16 mouse cellular contexts compared by ENCODE assay signal in the genomic region with DNA sequence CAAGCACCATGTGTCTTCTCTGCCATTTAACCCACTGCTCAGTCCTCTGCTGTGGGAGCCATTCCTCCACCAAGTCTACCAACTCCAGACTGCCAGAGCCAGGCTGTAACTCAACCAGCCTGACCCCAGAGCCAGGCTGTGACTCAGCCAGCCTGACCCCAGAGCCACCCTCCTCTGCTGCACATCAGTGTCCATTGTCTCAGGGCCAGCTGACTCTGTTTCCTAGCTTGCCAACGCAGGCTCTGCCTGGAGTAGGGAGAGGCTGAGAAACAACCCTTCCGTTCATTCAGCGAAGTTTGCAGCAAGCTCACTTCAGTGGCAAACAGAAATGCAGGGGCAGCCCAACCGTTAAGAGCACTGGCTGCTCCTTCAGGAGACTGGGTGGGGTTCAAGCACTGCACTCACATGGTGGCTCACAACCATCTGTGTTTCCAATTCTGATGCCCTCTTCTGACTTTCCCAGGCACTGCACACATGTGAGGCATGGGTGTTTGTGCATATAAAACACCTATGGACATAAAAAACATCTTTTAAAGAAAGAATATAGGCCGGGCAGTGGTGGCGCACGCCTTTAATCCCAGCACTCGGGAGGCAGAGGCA. TPM values are rescaled to one million over a fixed set of nuclear protein-coding genes. Genes with fewer than 3 reads are reported as not detected.
DNase-seq lines count a peak whose midpoint lies in the region; ATAC-seq lines count a peak whose summit lies in the region.
"Had no signal": no experiment of that assay in that cellular context is flagged by ENCODE, and none has a peak within 500 bp of the region (broad histone marks: within the 10 kb centered on the region; RNA-seq: fewer than 3 reads in every experiment).

No protein-coding gene starts in this region.

- H3K9ac ChIP-seq in liver, embryonic 11.5 days (ENCODE audit: low read depth, low read length), result 0 out of 2 replicates have a peak overlapping the region, but pooled peaks have one; percentile 9
- no peak overlapping the region for H3K9ac ChIP-seq in stomach, embryonic 16.5 days (ENCODE audit: low read length)
- no peak overlapping the region for H3K9ac ChIP-seq in hindbrain, embryonic 16.5 days (ENCODE audit: low read depth, low read length)
- H3K9ac ChIP-seq: hindbrain, embryonic 12.5 days; neural tube, embryonic 12.5 days had no signal

- H3K4me2 ChIP-seq in liver, embryonic 11.5 days, result no peak overlapping the region
- no peak overlapping the region for H3K4me2 ChIP-seq in stomach, embryonic 16.5 days (ENCODE audit: low read depth, low read length)
- no peak overlapping the region for H3K4me2 ChIP-seq in hindbrain, embryonic 16.5 days (ENCODE audit: low read length)
- H3K4me2 ChIP-seq: hindbrain, embryonic 12.5 days; neural tube, embryonic 12.5 days had no signal

- no peaks in the 10 kb centered on the region for H3K36me3 ChIP-seq in liver, embryonic 11.5 days (ENCODE audit: control insufficient read depth, insufficient read depth, low read length)
- H3K36me3 ChIP-seq in stomach, embryonic 16.5 days (ENCODE audit: control insufficient read depth, insufficient read depth, low read length), result no peaks in the 10 kb centered on the region
- H3K36me3 ChIP-seq in hindbrain, embryonic 16.5 days (ENCODE audit: control insufficient read depth, insufficient read depth, low read length), result no peaks in the 10 kb centered on the region
- H3K36me3 ChIP-seq: hindbrain, embryonic 12.5 days; neural tube, embryonic 12.5 days had no signal

- H3K4me3 ChIP-seq in liver, embryonic 11.5 days (ENCODE audit: low read depth, low read length), result no peak overlapping the region
- H3K4me3 ChIP-seq in stomach, embryonic 16.5 days (replicated peaks; ENCODE audit: low read length), result no peak overlapping the region
- no peak overlapping the region for H3K4me3 ChIP-seq in hindbrain, embryonic 16.5 days (ENCODE audit: low read length)
- H3K4me3 ChIP-seq: erythroblast, embryonic 14.5 days; hindbrain, embryonic 12.5 days; megakaryocyte, embryonic 14.5 days; neural tube, embryonic 12.5 days had no signal

- no peaks in the 10 kb centered on the region for H3K27me3 ChIP-seq in liver, embryonic 11.5 days (replicated peaks; ENCODE audit: control insufficient read depth, insufficient read depth, low read length)
- H3K27me3 ChIP-seq in stomach, embryonic 16.5 days (ENCODE audit: control insufficient read depth, insufficient read depth, low read length), result no peaks in the 10 kb centered on the region
- H3K27me3 ChIP-seq in hindbrain, embryonic 16.5 days (replicated peaks; ENCODE audit: control insufficient read depth, insufficient read depth, low read length), result no peaks in the 10 kb centered on the region
- H3K27me3 ChIP-seq: hindbrain, embryonic 12.5 days; neural tube, embryonic 12.5 days had no signal

- no peak overlapping the region for H3K27ac ChIP-seq in liver, embryonic 11.5 days (ENCODE audit: low read depth, low read length)
- no peak overlapping the region for H3K27ac ChIP-seq in stomach, embryonic 16.5 days (ENCODE audit: low read length)
- H3K27ac ChIP-seq in hindbrain, embryonic 16.5 days (ENCODE audit: low read depth, low read length), result no peak overlapping the region
- H3K27ac ChIP-seq: hindbrain, embryonic 12.5 days; neural tube, embryonic 12.5 days had no signal

- ATAC-seq in liver, embryonic 11.5 days (replicated peaks; ENCODE audit: low FRiP score), result no peak
- 0 out of 2 replicates have a peak, but pooled peaks have one; percentile 25 for ATAC-seq in stomach, embryonic 16.5 days (ENCODE audit: insufficient read depth, low FRiP score)
- ATAC-seq in hindbrain, embryonic 16.5 days, result no peak

- WGBS in liver, embryonic 11.5 days, result 74% methylated on average over 8 of the region's 8 CpGs
- 71% methylated on average over 8 of the region's 8 CpGs for WGBS in stomach, embryonic 16.5 days
- WGBS in hindbrain, embryonic 16.5 days, result 80% methylated on average over 8 of the region's 8 CpGs

- no peaks in the 10 kb centered on the region for H3K9me3 ChIP-seq in liver, embryonic 11.5 days (ENCODE audit: control insufficient read depth, low read length)
- no peaks in the 10 kb centered on the region for H3K9me3 ChIP-seq in stomach, embryonic 16.5 days (replicated peaks; ENCODE audit: control insufficient read depth, low read length)
- no peaks in the 10 kb centered on the region for H3K9me3 ChIP-seq in hindbrain, embryonic 16.5 days (ENCODE audit: control insufficient read depth, low read length)
- H3K9me3 ChIP-seq: hindbrain, embryonic 12.5 days; megakaryocyte, embryonic 14.5 days; neural tube, embryonic 12.5 days had no signal

- DNase-seq in adrenal gland, postnatal 36 days, result peak; percentile 40 to 50
- DNase-seq in adrenal gland, adult 18-20 months (ENCODE audit: low spot score in 2 of 2), result no peak
- DNase-seq in liver, embryonic 11.5 days (ENCODE audit: low spot score), result no peak
- no peak for DNase-seq in liver
- DNase-seq in Muller cell, postnatal 12 days (ENCODE audit: inconsistent ontology term), result peak; percentile 75
- no peak for DNase-seq in right cerebral cortex, postnatal 10 days (ENCODE audit: low spot score in 2 of 2)
- DNase-seq: cerebellum, adult 2 months; gastrocnemius, postnatal 36 days; kidney, adult 2 months; left cerebral cortex, postnatal 4 days had no signal

- H3K4me1 ChIP-seq in liver, embryonic 11.5 days (replicated peaks; ENCODE audit: control insufficient read depth, insufficient read depth, low read length), result peaks cover 7% of the 10 kb centered on the region
- 0 out of 2 replicates have a peak, but pooled peaks cover 6% of the 10 kb centered on the region for H3K4me1 ChIP-seq in stomach, embryonic 16.5 days (ENCODE audit: control insufficient read depth, insufficient read depth, low read length)
- H3K4me1 ChIP-seq in hindbrain, embryonic 16.5 days (ENCODE audit: control insufficient read depth, insufficient read depth, low read depth, low read length), result peaks cover 6% of the 10 kb centered on the region; the same call in 1 of the 2 replicates
- H3K4me1 ChIP-seq: neural tube, embryonic 12.5 days had no signal

RNA-seq across cellular contexts. Expression of a gene that starts 6.7 kb away (rescaled TPM):
- 10 to 100 TPM; 11.1 to 12.1 TPM for total RNA-seq in adrenal gland, postnatal 36 days (2021)
- 10 to 100 TPM; 12.3 to 12.4 TPM for total RNA-seq in adrenal gland, adult 18-20 months (2021)
- polyA plus RNA-seq in liver, embryonic 11.5 days (2014; fragmentation: Nextera tagmentation; extraction: Ambion mirVana), result 7.0 and 8.3 TPM in 2 replicates
- polyA plus RNA-seq in stomach, embryonic 16.5 days (2015; fragmentation: Nextera tagmentation; extraction: Ambion mirVana), result 9.5 and 10.8 TPM in 2 replicates
- polyA plus RNA-seq in hindbrain, embryonic 16.5 days (2015; fragmentation: Nextera tagmentation; extraction: Ambion mirVana), result 92.7 and 101 TPM in 2 replicates

RNA-seq across cellular contexts. Expression of a gene that starts 13.4 kb away (rescaled TPM):
- 1 to 10 TPM; 1.0 to 1.5 TPM for total RNA-seq in adrenal gland, postnatal 36 days (2021)
- total RNA-seq in adrenal gland, adult 18-20 months (2021), result 1 to 10 TPM; 1.7 to 2.2 TPM
- polyA plus RNA-seq in liver, embryonic 11.5 days (2014; fragmentation: Nextera tagmentation; extraction: Ambion mirVana), result not detected in 2 replicates
- polyA plus RNA-seq in stomach, embryonic 16.5 days (2015; fragmentation: Nextera tagmentation; extraction: Ambion mirVana), result 0.13 TPM in 1 of 2 replicates, not detected in the other
- polyA plus RNA-seq in hindbrain, embryonic 16.5 days (2015; fragmentation: Nextera tagmentation; extraction: Ambion mirVana), result 0.15 TPM in 1 of 2 replicates, not detected in the other

RNA-seq across cellular contexts. Expression of a gene that starts 26.8 kb away (rescaled TPM):
- 100 to 1,000 TPM; 659 to 740 TPM for total RNA-seq in adrenal gland, postnatal 36 days (2021)
- total RNA-seq in adrenal gland, adult 18-20 months (2021), result 100 to 1,000 TPM; 689 to 693 TPM
- 2,498 and 2,516 TPM in 2 replicates for polyA plus RNA-seq in liver, embryonic 11.5 days (2014; fragmentation: Nextera tagmentation; extraction: Ambion mirVana)
- 2,233 and 2,288 TPM in 2 replicates for polyA plus RNA-seq in stomach, embryonic 16.5 days (2015; fragmentation: Nextera tagmentation; extraction: Ambion mirVana)
- 3,487 and 3,609 TPM in 2 replicates for polyA plus RNA-seq in hindbrain, embryonic 16.5 days (2015; fragmentation: Nextera tagmentation; extraction: Ambion mirVana)

RNA-seq across cellular contexts. Expression of a gene that starts 28.8 kb away (rescaled TPM):
- total RNA-seq in adrenal gland, postnatal 36 days (2021), result 10 to 100 TPM; 23.1 to 30.7 TPM
- total RNA-seq in adrenal gland, adult 18-20 months (2021), result 10 to 100 TPM; 25.1 to 35.8 TPM
- 28.3 and 33.8 TPM in 2 replicates for polyA plus RNA-seq in liver, embryonic 11.5 days (2014; fragmentation: Nextera tagmentation; extraction: Ambion mirVana)
- 36.5 and 37.6 TPM in 2 replicates for polyA plus RNA-seq in stomach, embryonic 16.5 days (2015; fragmentation: Nextera tagmentation; extraction: Ambion mirVana)
- 50.9 and 54.5 TPM in 2 replicates for polyA plus RNA-seq in hindbrain, embryonic 16.5 days (2015; fragmentation: Nextera tagmentation; extraction: Ambion mirVana)

RNA-seq across cellular contexts. Expression of a gene that starts 43.3 kb away (rescaled TPM):
- total RNA-seq in adrenal gland, postnatal 36 days (2021), result 10 to 100 TPM; 50.2 to 87.9 TPM
- 10 to 100 TPM; 56.9 to 91.1 TPM for total RNA-seq in adrenal gland, adult 18-20 months (2021)
- polyA plus RNA-seq in liver, embryonic 11.5 days (2014; fragmentation: Nextera tagmentation; extraction: Ambion mirVana), result 47.8 and 55.3 TPM in 2 replicates
- 156 and 167 TPM in 2 replicates for polyA plus RNA-seq in stomach, embryonic 16.5 days (2015; fragmentation: Nextera tagmentation; extraction: Ambion mirVana)
- 44.2 and 53.1 TPM in 2 replicates for polyA plus RNA-seq in hindbrain, embryonic 16.5 days (2015; fragmentation: Nextera tagmentation; extraction: Ambion mirVana)

Comparison
In these comparisons a context has a peak if more than half of its experiments do, and no peak if none do; other contexts are left out.
1. DNase-seq: peak in adrenal gland, postnatal 36 days (2 of 2) and Muller cell, postnatal 12 days (single experiment); none in adrenal gland, adult 18-20 months (0 of 2), liver, embryonic 11.5 days (single experiment), liver (single experiment) and right cerebral cortex, postnatal 10 days (0 of 2).